Mouse (Mus musculus) myocyte (in vitro differentiated cells): ENCODE measurements at regions not wholly inside any gene's neighbourhood (a gene's known extent, or its start where the extent isn't known, plus 50 kb on each side); places are given as distances from the start of the nearest gene placed in this dataset.

ENCODE experiments used
- CEBPB ChIP-seq: IDR thresholded peaks from 2 replicates; pipeline ENCODE4 v1.6.1; 2011; ENCODE audit warnings: mild to moderate bottlenecking, moderate library complexity; ENCODE audit not compliant: poor library complexity, insufficient read depth, severe bottlenecking
- E2F4 ChIP-seq: IDR thresholded peaks from one replicate; pipeline ENCODE4 v1.6.1; 2011; ENCODE audit warnings: mild to moderate bottlenecking, control low read depth, moderate library complexity; ENCODE audit not compliant: insufficient read depth
- MAX ChIP-seq: IDR thresholded peaks from one replicate; pipeline ENCODE4 v1.6.1; 2011; ENCODE audit warnings: low read depth, mild to moderate bottlenecking, control low read depth
- MYOD1 ChIP-seq, 3 experiments: IDR thresholded peaks; one replicate each; pipeline ENCODE4 v1.6.1; 2011; ENCODE audit warnings: control low read depth in 2 of 3, low read depth in 2 of 3, mild to moderate bottlenecking in 2 of 3, moderate library complexity in 1 of 3; ENCODE audit not compliant: insufficient read length in 2 of 3, control insufficient read depth in 1 of 3
- MYOG ChIP-seq, 3 experiments: IDR thresholded peaks; one replicate each; pipeline ENCODE4 v1.6.1; 2011; ENCODE audit warnings: control low read depth in 2 of 3, low read depth in 2 of 3, mild to moderate bottlenecking in 2 of 3; ENCODE audit not compliant: insufficient read length in 2 of 3, control insufficient read depth in 1 of 3, insufficient read depth in 1 of 3
- POLR2A ChIP-seq: IDR thresholded peaks from one replicate; pipeline ENCODE4 v1.6.1; 2011; ENCODE audit warnings: low read depth, mild to moderate bottlenecking, control low read depth, moderate library complexity; ENCODE audit not compliant: insufficient read length
- POLR2AphosphoS2 ChIP-seq: IDR thresholded peaks from one replicate; pipeline ENCODE4 v1.6.1; 2011; ENCODE audit warnings: low read depth, control low read depth; ENCODE audit not compliant: insufficient read length
- REST ChIP-seq: IDR thresholded peaks from one replicate; pipeline ENCODE4 v1.6.1; 2011; ENCODE audit warnings: mild to moderate bottlenecking, control low read depth, moderate library complexity; ENCODE audit not compliant: insufficient read depth, insufficient read length
- TCF12 ChIP-seq: IDR thresholded peaks from one replicate; pipeline ENCODE4 v1.6.1; 2011; ENCODE audit warnings: mild to moderate bottlenecking, control low read depth; ENCODE audit not compliant: poor library complexity, insufficient read depth, severe bottlenecking

DNA sequence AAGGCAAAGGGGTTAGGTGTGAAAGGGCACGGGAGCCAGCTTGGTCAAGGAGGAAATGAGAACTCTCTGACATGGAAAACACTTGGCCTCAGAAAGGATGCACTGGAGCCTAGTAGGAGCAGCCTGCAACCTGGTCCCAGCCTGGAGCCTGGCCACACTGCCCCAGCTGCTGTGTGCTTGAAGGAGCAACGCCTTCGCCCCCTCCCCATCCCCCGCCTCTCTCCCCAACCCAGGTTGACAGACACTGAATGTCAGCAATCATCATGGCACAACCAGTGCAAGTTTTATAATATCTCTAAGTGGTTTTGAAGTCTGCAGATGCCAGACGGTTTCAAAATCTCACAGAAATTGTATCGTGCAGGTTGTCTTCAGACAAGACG, 417.6 kb downstream of the Cmpk2 start:
- TF ChIP-seq MYOD1 (IDR thresholded peaks at IDR 0.05; ENCODE audit: control insufficient read depth in 1 of 3, insufficient read length in 2 of 3, low read depth in 2 of 3) (no peak), TCF12 (no peak), MAX (no peak), CEBPB (no peak), POLR2A (no peak), MYOG (IDR thresholded peaks at IDR 0.05; ENCODE audit: control insufficient read depth in 1 of 3, insufficient read depth in 1 of 3, insufficient read length in 2 of 3, low read depth in 2 of 3) (no peak), POLR2AphosphoS2 (no peak), E2F4 (no peak), REST (no peak)
